Mouse (Mus musculus) ES-E14 (cell line): ENCODE measurements at regions not wholly inside any gene's neighbourhood (a gene's known extent, or its start where the extent isn't known, plus 50 kb on each side); places are given as distances from the start of the nearest gene placed in this dataset.

Source experiments
- CHD2 ChIP-seq: IDR thresholded peaks from 2 replicates; pipeline ENCODE4 v1.6.1; 2014; ENCODE audit warnings: mild to moderate bottlenecking, low read depth, low read length, inconsistent platforms
- MAFK ChIP-seq: IDR thresholded peaks from 2 replicates; pipeline ENCODE4 v1.6.1; 2014; ENCODE audit warnings: mild to moderate bottlenecking, low read depth, low read length, inconsistent platforms; ENCODE audit not compliant: insufficient read depth
- ZC3H11A ChIP-seq: IDR thresholded peaks from 2 replicates; pipeline ENCODE4 v1.6.1; 2012; ENCODE audit warnings: low read depth, mild to moderate bottlenecking, inconsistent platforms, low read length, borderline replicate concordance
- ZNF384 ChIP-seq: IDR thresholded peaks from 2 replicates; pipeline ENCODE4 v1.6.1; 2012; ENCODE audit warnings: low read depth, low read length, inconsistent platforms

- TF ChIP-seq ZNF384 (no peak), ZC3H11A (no peak), CHD2 (no peak), MAFK (no peak)
These were observed 50.9 kb upstream of the Pdzd8 start for GRCm38 (mm10) chr19:59396506-59396905.
